Mouse (Mus musculus) olfactory bulb, adult 2 months (tissue): ENCODE data around the gene Begain. TPM values are rescaled to one million over a fixed set of nuclear protein-coding genes. Genes with fewer than 3 reads are reported as not detected.
A peak's percentile ranks its signal among the peaks of the same experiment; 100 is the strongest.

ENCODE experiments used
- H3K27ac ChIP-seq: fragments of 200-500 bp; 2 replicates; pipeline ENCODE4 v1.5.1; 2012; ENCODE audit warnings: low read depth, low read length; ENCODE audit not compliant: insufficient read depth
- H3K4me1 ChIP-seq: fragments of 200-500 bp; 2 replicates; pipeline ENCODE4 v1.6.1; 2012; ENCODE audit warnings: low read length; ENCODE audit not compliant: control insufficient read depth, insufficient read depth
- H3K4me3 ChIP-seq: fragments of 200-500 bp; 2 replicates; pipeline ENCODE4 v1.5.1; 2012; ENCODE audit warnings: mild to moderate bottlenecking, low read depth, low read length, moderate library complexity; ENCODE audit not compliant: insufficient read depth
- CTCF ChIP-seq: fragments of 200-500 bp; IDR thresholded peaks from 2 replicates; pipeline ENCODE4 v1.5.1; 2012; ENCODE audit warnings: low read depth, mild to moderate bottlenecking, low read length, moderate library complexity; ENCODE audit not compliant: insufficient read depth
- POLR2A ChIP-seq: fragments of 200-500 bp; IDR thresholded peaks from 2 replicates; pipeline ENCODE4 v1.6.1; 2012; ENCODE audit warnings: mild to moderate bottlenecking, low read depth, low read length, moderate library complexity; ENCODE audit not compliant: insufficient read depth
- WGBS: fragments of 180-500 bp; shearing (Covaris S2); methylation state at CpG from one replicate; pipeline ENCODE4 v1.1.7; 2018; 5-methylcytosine and 5-hydroxymethylcytosine counted together
- polyA plus RNA-seq: library from polyadenylated mRNA; stranded (reverse); fragments of >200 nt; gene quantifications from 2 replicates; pipeline ENCODE4 v1.2.4, GENCODE M21; 2012; ENCODE audit warnings: low replicate concordance; ENCODE audit not compliant: missing spikeins, insufficient read depth, insufficient read length

Begain gene
- polyA plus RNA-seq, 1 experiment, result not detected

DNA sequence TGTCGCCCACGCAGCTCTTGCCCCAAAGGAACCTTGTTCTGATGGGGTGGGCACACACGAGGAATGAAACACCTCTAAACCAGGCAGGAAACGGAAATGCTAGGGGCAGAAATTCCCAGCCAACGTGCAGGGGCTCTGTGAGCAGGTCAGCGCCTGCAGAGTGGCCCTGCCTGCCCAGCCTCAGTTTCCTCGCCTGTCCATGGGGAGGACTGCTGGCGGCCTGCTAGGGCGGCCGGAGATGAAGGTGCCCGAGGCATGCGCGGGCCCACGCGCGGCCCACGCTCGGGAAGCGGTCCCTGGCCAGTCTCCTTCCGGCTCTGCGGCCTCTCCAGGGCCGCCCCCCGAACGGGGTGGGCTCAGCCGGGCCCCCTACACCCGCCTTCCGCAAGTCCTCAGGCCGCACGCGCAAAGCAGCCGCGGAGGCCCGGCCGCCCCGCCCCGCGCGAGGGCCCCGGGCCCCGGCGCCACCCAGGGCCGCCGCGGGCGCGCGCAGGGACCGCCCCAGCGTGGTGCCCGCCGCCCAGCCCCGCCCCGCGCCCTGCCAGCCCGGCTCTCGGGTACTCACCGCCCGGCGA, 369 bp downstream of the Begain start:
- H3K27ac ChIP-seq, result peak overlapping the region; percentile 57
- H3K4me1 ChIP-seq, result peaks cover 26% of the 10 kb centered on the region
- peak overlapping the region; percentile 50 for H3K4me3 ChIP-seq
- 2% methylated on average over 50 of the region's 59 CpGs for WGBS
- TF ChIP-seq POLR2A, result peak; percentile 10; the same call in 1 of the 2 replicates
- TF ChIP-seq CTCF, result no peak

DNA sequence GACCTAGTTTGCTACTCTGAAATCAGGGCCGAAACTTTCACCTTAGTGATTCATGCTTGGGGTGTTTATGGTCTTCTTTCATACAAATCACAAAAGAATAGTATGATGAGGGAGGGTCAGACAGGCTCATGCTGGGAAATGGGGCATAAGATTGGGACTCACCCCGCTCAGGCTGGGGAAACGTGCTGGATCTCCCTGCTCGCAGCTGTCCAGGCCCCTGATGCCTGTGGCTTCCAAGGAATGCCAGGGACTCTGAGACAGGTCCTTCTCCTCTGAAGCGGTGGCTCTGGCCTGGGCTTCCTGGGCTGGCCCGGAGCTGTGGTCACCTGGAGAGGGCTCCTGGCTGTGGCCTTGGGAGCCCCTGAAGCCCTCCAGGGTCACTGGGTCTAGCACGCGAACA, 9.4 kb downstream of the Begain start:
- WGBS, result 95% methylated on average over 8 of the region's 8 CpGs
- TF ChIP-seq CTCF (no peak), POLR2A (no peak)
- Histone ChIP-seq H3K4me3 (no peak overlapping the region), H3K27ac (no peak overlapping the region), H3K4me1 (peaks cover 19% of the 10 kb centered on the region)

DNA sequence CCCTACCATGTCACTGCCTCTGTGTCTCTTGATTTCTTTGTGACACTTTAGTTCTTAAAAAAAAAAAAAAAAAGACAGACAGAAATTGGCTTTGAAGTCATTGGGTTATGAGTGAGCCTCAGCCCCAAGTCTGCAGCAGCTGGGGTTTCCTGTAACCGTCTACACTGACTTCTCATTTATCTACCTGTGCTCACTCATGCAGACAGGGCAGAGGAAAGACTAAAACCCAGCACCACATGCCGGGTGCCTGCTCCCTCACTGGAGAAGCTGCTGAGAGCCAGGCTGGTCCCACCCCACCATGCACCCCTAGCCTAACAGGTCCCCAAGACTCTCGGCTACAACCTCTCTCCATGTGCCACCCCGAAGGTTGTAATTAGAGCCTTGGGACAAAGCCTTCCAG, 10.3 kb downstream of the Begain start:
- Histone ChIP-seq H3K4me1 (peaks cover 27% of the 10 kb centered on the region), H3K27ac (no peak overlapping the region), H3K4me3 (no peak overlapping the region)
- TF ChIP-seq CTCF (no peak), POLR2A (no peak)
- 79% methylated on average over 4 of the region's 4 CpGs for WGBS

DNA sequence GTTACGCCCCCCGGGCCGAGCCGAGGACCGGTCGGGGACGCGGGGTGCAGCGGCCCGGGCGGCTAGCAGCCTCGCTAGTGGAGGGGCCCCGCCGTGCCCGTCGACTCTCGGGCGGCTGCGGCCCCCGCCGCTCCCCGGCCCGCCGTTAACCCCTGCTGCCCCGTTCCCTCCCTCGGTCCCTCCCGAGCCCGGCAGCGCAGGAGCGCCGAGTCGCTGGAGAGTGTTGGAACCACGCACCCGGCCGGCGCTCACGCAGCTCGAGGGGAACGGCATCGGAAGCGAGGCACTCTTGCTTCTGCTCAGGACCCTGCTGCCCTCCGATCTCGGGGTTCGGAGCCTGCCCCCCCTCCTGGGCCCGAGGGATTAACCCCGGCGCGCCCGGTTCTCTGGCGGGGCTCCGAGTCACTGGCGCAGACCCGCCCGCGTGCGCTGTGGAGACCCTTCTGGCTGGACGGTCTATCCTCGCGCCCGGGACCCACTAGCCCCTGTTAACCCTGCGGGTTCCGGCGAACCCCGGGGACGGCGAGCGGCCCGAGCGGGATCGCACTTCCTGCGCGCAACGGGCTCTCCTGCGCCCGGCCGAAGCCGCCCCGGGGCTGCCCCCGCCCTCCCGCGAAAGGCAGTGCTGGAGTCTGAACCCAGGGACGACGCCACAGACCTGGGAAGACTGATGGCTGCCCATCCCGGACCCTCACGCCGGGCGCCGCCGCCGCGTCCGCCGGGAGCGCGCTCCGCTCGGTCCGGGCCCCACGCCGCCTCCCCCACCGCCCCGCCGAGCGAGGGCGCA, 14.8 kb downstream of the Begain start:
- Histone ChIP-seq H3K4me1 (peaks cover 25% of the 10 kb centered on the region), H3K27ac (no peak overlapping the region), H3K4me3 (peak overlapping the region; percentile 55)
- TF ChIP-seq CTCF, result no peak
- no peak for TF ChIP-seq POLR2A
- under 1% methylated on average over 95 of the region's 105 CpGs for WGBS

DNA sequence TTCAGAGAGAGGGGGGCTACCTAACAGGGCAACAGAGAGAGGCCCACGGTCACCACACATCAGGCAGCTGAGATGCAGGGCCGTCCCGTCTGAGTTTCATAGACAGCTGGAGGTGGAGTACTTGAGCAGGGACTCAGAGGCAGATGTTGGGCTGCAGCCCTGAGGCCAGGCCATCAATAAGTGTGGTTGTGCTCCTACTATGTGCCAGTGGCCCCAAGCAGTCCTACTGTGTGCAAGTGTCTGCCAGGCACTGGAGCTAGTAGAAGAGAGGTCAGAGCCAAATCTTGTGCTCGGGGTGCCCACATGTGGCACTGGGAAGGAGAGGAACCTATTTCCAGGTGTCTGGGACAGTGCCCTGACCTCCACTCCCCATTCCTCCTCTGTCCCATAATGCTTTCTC, 18.1 kb downstream of the Begain start:
- TF ChIP-seq POLR2A (no peak), CTCF (no peak)
- WGBS, result 92% methylated on average over 4 of the region's 4 CpGs
- H3K27ac ChIP-seq, result no peak overlapping the region
- peaks cover 21% of the 10 kb centered on the region for H3K4me1 ChIP-seq
- no peak overlapping the region for H3K4me3 ChIP-seq

DNA sequence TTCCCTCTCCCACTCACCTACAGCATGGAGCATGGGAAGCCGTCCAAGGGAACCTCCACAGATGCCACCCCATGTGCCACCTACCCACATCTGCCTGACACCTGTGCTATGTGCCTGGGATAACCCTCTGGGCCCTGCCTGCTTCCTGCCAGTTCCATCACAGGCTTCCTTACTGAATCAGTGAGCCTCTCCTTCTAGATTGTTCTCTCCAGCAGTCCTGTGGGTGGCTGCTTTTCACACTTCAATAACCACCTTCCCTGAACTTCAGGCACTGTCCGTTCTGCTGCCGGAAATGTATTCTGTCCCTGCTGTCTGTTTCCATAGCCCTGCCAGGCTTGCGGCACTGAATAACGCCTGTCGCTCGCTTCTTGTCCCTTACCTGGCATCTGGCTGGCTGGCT, 22.4 kb downstream of the Begain start:
- H3K4me1 ChIP-seq, result peaks cover 6% of the 10 kb centered on the region; the same call in 1 of the 2 replicates
- H3K27ac ChIP-seq, result no peak overlapping the region
- H3K4me3 ChIP-seq, result no peak overlapping the region
- TF ChIP-seq CTCF, result no peak
- TF ChIP-seq POLR2A, result no peak
- 74% methylated on average over 7 of the region's 7 CpGs for WGBS

DNA sequence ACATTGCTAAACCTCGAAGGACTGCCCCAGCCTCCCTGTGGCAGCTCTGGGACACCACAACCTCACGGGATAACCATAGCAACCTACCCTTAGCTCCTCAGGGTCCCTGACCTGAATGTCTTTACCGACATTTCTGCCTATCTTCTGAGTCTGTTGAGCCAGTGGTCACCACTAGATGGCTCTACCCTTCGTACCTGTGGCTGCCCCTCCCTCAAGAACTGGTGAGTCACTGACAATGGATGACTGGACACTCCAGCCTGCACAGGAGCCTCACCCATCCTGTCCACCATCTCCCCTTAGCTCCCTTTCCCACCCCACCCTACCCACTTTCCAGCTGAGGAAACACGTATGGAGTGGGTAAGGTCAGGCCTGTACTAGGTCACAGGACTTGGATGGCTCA, 23.5 kb downstream of the Begain start:
- H3K4me3 ChIP-seq, result no peak overlapping the region
- WGBS, result 33% methylated on average over 5 of the region's 5 CpGs
- H3K27ac ChIP-seq, result no peak overlapping the region
- no peak for TF ChIP-seq POLR2A
- H3K4me1 ChIP-seq, result peaks cover 6% of the 10 kb centered on the region; the same call in 1 of the 2 replicates

DNA sequence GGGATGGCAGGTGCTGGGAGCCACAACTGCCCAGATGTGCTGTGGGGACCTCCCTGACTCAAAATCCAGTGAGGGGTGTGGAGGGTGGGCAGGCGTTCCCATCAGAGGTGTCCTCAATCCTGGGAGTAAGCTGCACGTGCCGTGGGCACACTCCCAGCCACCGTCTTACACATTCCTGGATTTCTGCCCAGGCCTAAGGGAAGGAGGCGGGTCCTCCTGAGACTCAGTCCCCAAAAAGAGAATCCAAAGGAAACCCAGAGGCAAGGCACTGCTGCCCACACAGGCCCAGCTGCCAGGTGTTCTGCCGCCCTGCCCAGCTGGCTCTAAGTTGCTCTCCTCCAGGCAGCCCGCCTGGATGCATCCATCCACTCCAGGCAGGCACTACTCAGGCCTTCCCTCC, 28.7 kb downstream of the Begain start:
- H3K4me1 ChIP-seq, result peaks cover 13% of the 10 kb centered on the region
- WGBS, result 46% methylated on average over 7 of the region's 7 CpGs
- no peak overlapping the region for H3K27ac ChIP-seq
- H3K4me3 ChIP-seq, result no peak overlapping the region
- TF ChIP-seq CTCF, result no peak
- no peak for TF ChIP-seq POLR2A

DNA sequence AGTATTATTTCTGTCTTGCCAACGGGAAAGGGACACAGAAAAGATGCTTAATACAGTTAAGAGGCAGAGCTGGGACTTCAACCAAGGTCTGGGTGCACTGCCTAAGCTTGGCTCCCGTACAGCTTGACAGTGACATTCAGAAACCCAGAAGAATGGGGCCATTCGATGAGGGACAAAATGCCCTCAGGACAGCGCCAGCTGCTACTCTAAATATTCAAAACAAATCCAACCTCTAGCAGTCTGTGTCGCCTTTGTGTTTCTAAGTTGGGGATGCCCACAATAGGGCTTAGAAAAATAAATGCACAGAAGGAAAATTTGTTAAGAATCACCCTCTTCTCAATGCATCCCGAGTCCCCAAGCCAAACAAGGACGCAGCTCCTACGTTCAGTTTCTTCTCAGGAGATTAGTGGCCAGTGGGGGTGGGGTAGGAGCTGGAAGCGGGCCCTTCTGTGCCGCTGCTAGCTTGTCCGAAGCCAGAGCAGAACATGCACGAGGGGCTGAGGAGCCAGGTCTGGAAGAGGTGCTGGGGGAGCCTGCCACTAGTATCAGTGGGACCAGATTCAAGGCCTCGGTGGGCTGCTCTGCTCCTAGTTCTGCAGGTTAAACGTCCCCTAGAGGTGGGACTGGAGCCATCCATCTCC, 29.7 kb downstream of the Begain start:
- no peak overlapping the region for H3K27ac ChIP-seq
- TF ChIP-seq POLR2A (no peak), CTCF (no peak)
- no peak overlapping the region for H3K4me3 ChIP-seq
- H3K4me1 ChIP-seq, result peaks cover 13% of the 10 kb centered on the region
- WGBS, result 55% methylated on average over 14 of the region's 14 CpGs
